Mouse (Mus musculus) lung, embryonic 14.5 days (tissue): ENCODE measurements around the gene Gm38119. TPM values are rescaled to one million over a fixed set of nuclear protein-coding genes. Genes with fewer than 3 reads are reported as not detected.

Experiments used
- ATAC-seq: fragments of 200-750 bp; cut with Nextera tagmentation; 2 replicates; pipeline ENCODE4 v1.8.0; 2017; ENCODE audit warnings: mild to moderate bottlenecking, moderate TSS enrichment, moderate library complexity; ENCODE audit not compliant: insufficient read depth
- DNase-seq: peaks from one replicate; pipeline ENCODE4 v3.0.0-alpha.2; 2015
- H3K27ac ChIP-seq: fragments of 300-500 bp; sonication (generic); 2 replicates; pipeline ENCODE4 v1.5.1; 2014; ENCODE audit warnings: low read depth, mild to moderate bottlenecking, moderate library complexity
- H3K27me3 ChIP-seq: fragments of 300-500 bp; sonication (generic); 2 replicates; pipeline ENCODE4 v1.6.1; 2014; ENCODE audit warnings: low read length, control low read depth; ENCODE audit not compliant: insufficient read depth
- H3K36me3 ChIP-seq: fragments of 300-500 bp; sonication (generic); 2 replicates; pipeline ENCODE4 v1.6.1; 2014; ENCODE audit warnings: control low read depth; ENCODE audit not compliant: insufficient read depth
- H3K4me1 ChIP-seq: fragments of 300-500 bp; sonication (generic); 2 replicates; pipeline ENCODE4 v1.6.1; 2014; ENCODE audit warnings: antibody characterized with exemption, control low read depth; ENCODE audit not compliant: insufficient read depth
- H3K4me2 ChIP-seq: fragments of 300-500 bp; sonication (generic); 2 replicates; pipeline ENCODE4 v1.6.1; 2014; ENCODE audit warnings: mild to moderate bottlenecking
- H3K4me3 ChIP-seq: fragments of 300-500 bp; sonication (generic); 2 replicates; pipeline ENCODE4 v1.5.1; 2014; ENCODE audit warnings: low read depth, low read length
- H3K9ac ChIP-seq: fragments of 300-500 bp; sonication (generic); 2 replicates; pipeline ENCODE4 v1.6.1; 2014
- H3K9me3 ChIP-seq: fragments of 300-500 bp; sonication (generic); 2 replicates; pipeline ENCODE4 v1.6.1; 2016; ENCODE audit warnings: low read depth, low read length, control low read depth
- CTCF ChIP-seq: IDR thresholded peaks from 2 replicates; pipeline ENCODE4 v1.5.1; 2016; ENCODE audit warnings: antibody characterized with exemption, low read depth
- WGBS: fragments of 180-500 bp; shearing (Covaris S2); extraction: QIAGEN DNeasy Blood & Tissue Kit; methylation state at CpG from one replicate; pipeline ENCODE4 v1.1.7; 2014; 5-methylcytosine and 5-hydroxymethylcytosine counted together
- polyA plus RNA-seq: library from polyadenylated mRNA; unstranded; fragments of >200 nt; fragmentation: Nextera tagmentation; extraction: Ambion mirVana; gene quantifications from 2 replicates; pipeline ENCODE4 v1.2.1, GENCODE M21; 2014

Gene Gm38119
- not detected in 2 replicates for polyA plus RNA-seq

DNA sequence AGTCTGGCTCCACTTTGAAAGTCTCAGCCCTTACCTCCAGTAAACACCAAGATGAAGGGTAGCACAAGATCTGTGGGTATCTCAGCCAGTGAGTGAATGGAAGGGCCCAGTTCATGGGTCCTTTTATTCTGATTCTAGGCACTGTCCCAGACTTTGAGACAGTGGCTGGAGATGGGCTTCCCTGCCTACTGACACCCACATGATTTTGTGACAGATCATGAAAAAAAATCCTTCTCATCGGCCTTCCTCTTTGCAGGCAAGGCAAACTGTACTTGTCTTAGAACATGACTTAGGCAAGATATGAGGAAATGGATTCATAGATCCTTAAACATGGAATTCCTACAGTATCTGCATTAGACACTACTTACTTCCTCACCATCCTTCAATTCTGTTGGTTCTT lies at the start of gene Gm38119:
Gene Gm38119, minus strand, starts transcription at position 101 of the 400 bp plus-strand sequence.
- no peak for TF ChIP-seq CTCF
- no peaks in the 10 kb centered on the region for H3K27me3 ChIP-seq
- no peaks in the 10 kb centered on the region for H3K9me3 ChIP-seq
- no peaks in the 10 kb centered on the region for H3K4me1 ChIP-seq
- H3K36me3 ChIP-seq, result no peaks in the 10 kb centered on the region
- H3K9ac ChIP-seq, result no peak within 1 kb of the TSS
- no peak within 1 kb of the TSS for H3K4me2 ChIP-seq
- no peak within 1 kb of the TSS for H3K27ac ChIP-seq
- no peak for DNase-seq
- no peak within 1 kb of the TSS for H3K4me3 ChIP-seq
- ATAC-seq, result no peak
- 68% methylated on average over 1 of the region's 1 CpGs for WGBS

- Histone ChIP-seq H3K9me3 (no peaks in the 10 kb centered on the region), H3K36me3 (no peaks in the 10 kb centered on the region), H3K27me3 (no peaks in the 10 kb centered on the region), H3K4me3 (no peak within 1 kb of the TSS), H3K27ac (no peak within 1 kb of the TSS), H3K9ac (no peak within 1 kb of the TSS), H3K4me1 (no peaks in the 10 kb centered on the region), H3K4me2 (no peak within 1 kb of the TSS)
- no peak for DNase-seq
- 89% methylated on average over 1 of the region's 1 CpGs for WGBS
- ATAC-seq, result no peak
- TF ChIP-seq CTCF, result no peak
These were observed 39.9 kb upstream of the Gm38119 start, which contains the start of gene Lce1i for GRCm38 (mm10) chr3:92778799-92779198. Lce1i (minus strand) TSS chr3:92778899.

- Histone ChIP-seq H3K4me3 (no peak overlapping the region), H3K27me3 (no peaks in the 10 kb centered on the region), H3K9ac (no peak overlapping the region), H3K4me1 (no peaks in the 10 kb centered on the region), H3K4me2 (no peak overlapping the region), H3K27ac (no peak overlapping the region), H3K9me3 (no peaks in the 10 kb centered on the region), H3K36me3 (no peaks in the 10 kb centered on the region)
- ATAC-seq (no peak), DNase-seq (peak; percentile 18)
- TF ChIP-seq CTCF, result peak; percentile 54
- 19% methylated on average over 3 of the region's 3 CpGs for WGBS
These were observed 32.7 kb upstream of the Gm38119 start for GRCm38 (mm10) chr3:92771573-92771972.

DNA sequence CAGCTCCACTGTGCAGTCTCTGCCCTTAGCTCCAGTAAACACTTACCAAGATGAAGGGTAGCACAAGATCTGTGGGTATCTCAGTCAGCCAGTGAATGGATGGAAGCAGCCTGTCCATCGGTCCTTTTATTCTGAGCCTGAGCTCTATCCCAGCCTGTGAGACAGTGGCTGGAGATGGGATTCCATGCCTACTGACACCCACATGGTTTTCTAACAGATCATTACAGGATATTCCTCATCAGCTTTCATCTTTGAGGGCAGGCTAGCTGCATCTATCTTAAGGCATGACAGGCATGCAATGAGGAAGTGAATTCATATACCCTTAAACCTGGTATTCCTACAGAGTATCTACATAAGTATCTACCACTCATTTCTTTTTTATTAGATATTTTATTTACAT lies 26.1 kb upstream of the Gm38119 start, which contains the start of gene Lce1h:
Gene Lce1h, minus strand, starts transcription at position 101 of the 400 bp plus-strand sequence.
- WGBS, result 78% methylated on average over 1 of the region's 1 CpGs
- Histone ChIP-seq H3K27ac (no peak within 1 kb of the TSS), H3K4me3 (no peak within 1 kb of the TSS), H3K27me3 (no peaks in the 10 kb centered on the region), H3K9ac (no peak within 1 kb of the TSS), H3K9me3 (no peaks in the 10 kb centered on the region), H3K4me1 (no peaks in the 10 kb centered on the region), H3K36me3 (no peaks in the 10 kb centered on the region), H3K4me2 (no peak within 1 kb of the TSS)
- DNase-seq (no peak), ATAC-seq (no peak)
- TF ChIP-seq CTCF, result no peak

GRCm38 (mm10) chr3:92753197-92753596 lies 14.3 kb upstream of the Gm38119 start:
- WGBS, result 36% methylated on average over 3 of the region's 3 CpGs
- no peak overlapping the region for H3K4me3 ChIP-seq

DNA sequence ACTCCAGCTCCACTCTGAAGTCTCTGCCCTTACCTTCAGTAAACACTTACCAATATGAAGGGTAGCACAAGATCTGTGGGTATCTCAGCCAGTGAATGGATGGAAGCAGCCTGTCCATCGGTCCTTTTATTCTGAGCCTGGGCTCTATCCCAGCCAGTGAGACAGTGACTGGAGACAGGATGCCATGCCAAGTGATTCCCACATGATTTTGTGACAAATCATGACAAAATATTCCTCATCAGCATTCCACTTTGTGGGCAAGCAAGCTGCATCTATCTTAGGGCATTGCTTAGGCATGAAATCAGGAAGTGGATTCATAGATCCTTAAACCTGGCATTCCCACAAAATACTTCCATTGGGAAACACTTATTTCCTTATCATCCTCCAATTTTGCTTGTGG lies 13.3 kb upstream of the Gm38119 start, which contains the start of gene Lce1g:
Gene Lce1g, minus strand, starts transcription at position 101 of the 400 bp plus-strand sequence.
- Histone ChIP-seq H3K4me1 (no peaks in the 10 kb centered on the region), H3K27ac (no peak within 1 kb of the TSS), H3K9me3 (no peaks in the 10 kb centered on the region), H3K27me3 (no peaks in the 10 kb centered on the region), H3K9ac (no peak within 1 kb of the TSS), H3K4me2 (no peak within 1 kb of the TSS), H3K4me3 (no peak within 1 kb of the TSS), H3K36me3 (no peaks in the 10 kb centered on the region)
- no peak for DNase-seq
- TF ChIP-seq CTCF, result no peak
- WGBS, result 79% methylated on average over 1 of the region's 1 CpGs
- no peak for ATAC-seq

More at GRCm38 (mm10) chr3:92753197-92753596, 14.3 kb upstream of the Gm38119 start:
- Histone ChIP-seq H3K4me1 (no peaks in the 10 kb centered on the region), H3K9me3 (no peaks in the 10 kb centered on the region), H3K27me3 (no peaks in the 10 kb centered on the region), H3K9ac (no peak overlapping the region), H3K27ac (no peak overlapping the region), H3K4me2 (no peak overlapping the region), H3K36me3 (no peaks in the 10 kb centered on the region)
- 0 out of 2 replicates have a peak, but pooled peaks have one; percentile 11 for TF ChIP-seq CTCF
- ATAC-seq (no peak), DNase-seq (peak; percentile 1)

- Histone ChIP-seq H3K4me2 (no peak overlapping the region), H3K27ac (no peak overlapping the region), H3K4me1 (no peaks in the 10 kb centered on the region), H3K9ac (no peak overlapping the region), H3K36me3 (no peaks in the 10 kb centered on the region), H3K9me3 (no peaks in the 10 kb centered on the region), H3K27me3 (no peaks in the 10 kb centered on the region), H3K4me3 (no peak overlapping the region)
- no peak for ATAC-seq
- no peak for TF ChIP-seq CTCF
- 76% methylated on average over 5 of the region's 5 CpGs for WGBS
- DNase-seq, result no peak
These were observed 16.3 kb downstream of the Gm38119 start for GRCm38 (mm10) chr3:92722631-92723030.

GRCm38 (mm10) chr3:92720250-92720649 lies 18.6 kb downstream of the Gm38119 start, which contains the start of gene Lce1f:
Lce1f (minus strand) TSS chr3:92720350.
- no peaks in the 10 kb centered on the region for H3K9me3 ChIP-seq
- no peak for ATAC-seq
- no peaks in the 10 kb centered on the region for H3K36me3 ChIP-seq
- no peak for DNase-seq
- H3K9ac ChIP-seq, result no peak within 1 kb of the TSS
- WGBS, result 68% methylated on average over 3 of the region's 3 CpGs
- TF ChIP-seq CTCF, result no peak
- H3K4me2 ChIP-seq, result no peak within 1 kb of the TSS
- H3K27ac ChIP-seq, result no peak within 1 kb of the TSS
- H3K4me1 ChIP-seq, result no peaks in the 10 kb centered on the region
- no peaks in the 10 kb centered on the region for H3K27me3 ChIP-seq
- H3K4me3 ChIP-seq, result no peak within 1 kb of the TSS
